Mouse (Mus musculus) stomach, embryonic 15.5 days (tissue): ENCODE data around the gene Dach2. TPM values are rescaled to one million over a fixed set of nuclear protein-coding genes. Genes with fewer than 3 reads are reported as not detected.

Experiments
- ATAC-seq: fragments of 200-750 bp; cut with Nextera tagmentation; 2 replicates; pipeline ENCODE4 v1.8.0; 2017; ENCODE audit warnings: low read depth, moderate number of reproducible peaks, moderate TSS enrichment; ENCODE audit not compliant: insufficient read depth, low FRiP score
- H3K27ac ChIP-seq: fragments of 300-500 bp; sonication (generic); 2 replicates; pipeline ENCODE4 v1.5.1; 2015; ENCODE audit warnings: mild to moderate bottlenecking, inconsistent platforms
- H3K27me3 ChIP-seq: fragments of 300-500 bp; sonication (generic); replicated peaks from 2 replicates; pipeline ENCODE4 v1.6.1; 2015; ENCODE audit warnings: inconsistent platforms
- H3K36me3 ChIP-seq: fragments of 300-500 bp; sonication (generic); 2 replicates; pipeline ENCODE4 v1.6.1; 2015; ENCODE audit warnings: inconsistent platforms
- H3K4me1 ChIP-seq: fragments of 300-500 bp; sonication (generic); 2 replicates; pipeline ENCODE4 v1.6.1; 2015; ENCODE audit warnings: inconsistent platforms
- H3K4me2 ChIP-seq: fragments of 300-500 bp; sonication (generic); 2 replicates; pipeline ENCODE4 v1.6.1; 2015; ENCODE audit warnings: mild to moderate bottlenecking, inconsistent platforms
- H3K4me3 ChIP-seq: fragments of 300-500 bp; sonication (generic); replicated peaks from 2 replicates; pipeline ENCODE4 v1.5.1; 2015; ENCODE audit warnings: inconsistent platforms
- H3K9ac ChIP-seq: fragments of 300-500 bp; sonication (generic); 2 replicates; pipeline ENCODE4 v1.6.1; 2015; ENCODE audit warnings: inconsistent platforms
- H3K9me3 ChIP-seq: fragments of 300-500 bp; sonication (generic); 2 replicates; pipeline ENCODE4 v1.6.1; 2016; ENCODE audit warnings: inconsistent platforms
- WGBS: fragments of 180-500 bp; shearing (Covaris S2); methylation state at CpG from one replicate; pipeline ENCODE4 v1.1.7; 2015; 5-methylcytosine and 5-hydroxymethylcytosine counted together
- polyA plus RNA-seq: library from polyadenylated mRNA; unstranded; fragments of >200 nt; fragmentation: Nextera tagmentation; extraction: Ambion mirVana; gene quantifications from 2 replicates; pipeline ENCODE4 v1.2.1, GENCODE M21; 2015

The Dach2 gene
- polyA plus RNA-seq, 1 experiment from 2014 or later, result 2.4 TPM

GRCm38 (mm10) chrX:113687163-113687562, 389.9 kb downstream of the Dach2 start:
- no peak overlapping the region for H3K4me2 ChIP-seq
- H3K4me3 ChIP-seq, result no peak overlapping the region
- no peaks in the 10 kb centered on the region for H3K4me1 ChIP-seq
- no peak overlapping the region for H3K27ac ChIP-seq
- no peak overlapping the region for H3K9ac ChIP-seq
- ATAC-seq, result no peak
- no peaks in the 10 kb centered on the region for H3K36me3 ChIP-seq
- 52% methylated on average over 2 of the region's 2 CpGs for WGBS
- no peaks in the 10 kb centered on the region for H3K27me3 ChIP-seq
- no peaks in the 10 kb centered on the region for H3K9me3 ChIP-seq

DNA sequence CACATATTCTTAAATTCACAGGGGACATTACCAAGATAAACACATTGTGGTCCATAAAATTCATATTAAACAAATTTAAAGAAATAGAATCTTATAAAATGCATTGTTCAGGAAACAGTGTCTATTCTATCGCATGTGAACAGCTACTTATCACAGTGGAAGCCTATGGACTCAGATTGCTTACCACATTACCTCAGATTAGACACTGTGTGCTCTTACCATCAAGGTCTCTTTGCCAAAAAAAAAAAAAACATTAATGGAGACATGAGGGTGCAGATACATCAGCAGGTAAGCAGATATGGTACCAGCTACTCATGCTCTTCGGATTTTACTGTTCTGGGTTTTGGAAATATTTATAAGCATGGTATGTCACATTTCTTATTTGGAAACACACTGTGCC, 415.1 kb downstream of the Dach2 start:
- no peak overlapping the region for H3K4me3 ChIP-seq
- no peak overlapping the region for H3K9ac ChIP-seq
- no peak overlapping the region for H3K27ac ChIP-seq
- H3K4me1 ChIP-seq, result no peaks in the 10 kb centered on the region
- no peaks in the 10 kb centered on the region for H3K27me3 ChIP-seq
- no peaks in the 10 kb centered on the region for H3K9me3 ChIP-seq
- no peaks in the 10 kb centered on the region for H3K36me3 ChIP-seq
- no peak overlapping the region for H3K4me2 ChIP-seq
- ATAC-seq, result no peak
- 78% methylated on average over 2 of the region's 2 CpGs for WGBS

DNA sequence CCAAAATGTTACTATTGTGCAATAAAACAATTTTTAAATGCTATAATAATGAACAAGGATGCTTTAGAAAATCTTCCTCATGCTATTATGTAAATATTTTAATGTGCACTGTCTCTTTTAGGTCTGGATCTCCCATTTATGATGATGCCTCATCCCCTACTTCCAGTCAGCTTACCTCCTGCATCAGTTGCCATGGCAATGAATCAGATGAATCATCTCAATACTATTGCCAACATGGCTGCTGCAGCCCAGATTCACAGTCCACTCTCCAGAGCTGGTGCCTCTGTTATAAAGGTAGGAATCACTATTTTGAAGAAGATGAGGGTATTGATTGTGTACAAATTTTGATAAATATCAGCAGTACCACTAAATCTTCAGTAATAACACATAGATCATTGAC, 426.8 kb downstream of the Dach2 start:
- no peak overlapping the region for H3K9ac ChIP-seq
- ATAC-seq, result no peak

DNA sequence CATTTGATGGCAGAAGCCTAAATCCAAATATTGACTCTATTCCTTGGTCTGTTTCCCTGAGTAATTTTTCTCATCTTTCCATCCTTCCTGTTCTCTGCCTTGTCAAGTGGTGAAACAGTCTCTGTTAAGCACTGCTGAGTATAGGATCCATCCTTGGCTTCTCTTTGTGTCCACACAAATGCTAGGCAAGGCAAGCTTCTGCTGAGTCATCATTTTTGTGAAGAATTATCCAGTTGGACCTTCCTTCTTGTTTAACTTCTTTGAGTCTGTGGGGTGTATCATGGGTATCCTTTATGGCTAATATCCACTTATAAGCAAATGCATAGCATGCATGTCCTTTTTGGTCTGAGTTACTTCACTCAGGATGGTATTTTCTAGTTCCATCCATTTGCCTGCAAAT, 449.8 kb downstream of the Dach2 start:
- Histone ChIP-seq H3K4me1 (no peaks in the 10 kb centered on the region), H3K27ac (no peak overlapping the region), H3K4me3 (no peak overlapping the region), H3K9ac (no peak overlapping the region), H3K9me3 (no peaks in the 10 kb centered on the region), H3K27me3 (no peaks in the 10 kb centered on the region), H3K36me3 (no peaks in the 10 kb centered on the region), H3K4me2 (no peak overlapping the region)
- ATAC-seq, result no peak

More for the DNA sequence above, 426.8 kb downstream of the Dach2 start:
- Histone ChIP-seq H3K4me2 (no peak overlapping the region), H3K27me3 (no peaks in the 10 kb centered on the region), H3K36me3 (no peaks in the 10 kb centered on the region), H3K9me3 (no peaks in the 10 kb centered on the region), H3K4me3 (no peak overlapping the region), H3K27ac (no peak overlapping the region), H3K4me1 (no peaks in the 10 kb centered on the region)

DNA sequence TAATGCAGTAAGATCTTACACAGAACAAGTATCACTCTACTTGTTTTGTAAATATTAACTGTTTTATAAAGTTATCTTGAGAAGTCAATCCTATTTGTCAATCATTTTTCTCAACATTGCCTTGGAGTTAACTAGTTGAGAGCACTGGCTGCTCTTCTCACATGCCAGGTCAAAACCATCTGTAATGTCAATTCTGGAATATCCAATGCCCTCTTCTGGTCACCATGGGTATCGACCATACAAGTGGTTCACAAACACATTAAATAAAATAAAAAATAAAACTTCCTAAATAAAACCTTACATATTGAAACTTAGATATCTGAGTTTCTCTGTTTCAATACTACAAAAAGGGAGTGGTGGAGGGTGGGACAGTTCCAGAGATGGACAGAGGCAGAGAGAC, 495.0 kb downstream of the Dach2 start:
- no peaks in the 10 kb centered on the region for H3K27me3 ChIP-seq
- WGBS, result 27% methylated on average over 1 of the region's 1 CpGs
- H3K4me3 ChIP-seq, result no peak overlapping the region
- H3K36me3 ChIP-seq, result no peaks in the 10 kb centered on the region
- no peak overlapping the region for H3K27ac ChIP-seq
- no peak overlapping the region for H3K4me2 ChIP-seq
- H3K4me1 ChIP-seq, result no peaks in the 10 kb centered on the region
- H3K9me3 ChIP-seq, result no peaks in the 10 kb centered on the region
- ATAC-seq, result no peak
- H3K9ac ChIP-seq, result no peak overlapping the region

DNA sequence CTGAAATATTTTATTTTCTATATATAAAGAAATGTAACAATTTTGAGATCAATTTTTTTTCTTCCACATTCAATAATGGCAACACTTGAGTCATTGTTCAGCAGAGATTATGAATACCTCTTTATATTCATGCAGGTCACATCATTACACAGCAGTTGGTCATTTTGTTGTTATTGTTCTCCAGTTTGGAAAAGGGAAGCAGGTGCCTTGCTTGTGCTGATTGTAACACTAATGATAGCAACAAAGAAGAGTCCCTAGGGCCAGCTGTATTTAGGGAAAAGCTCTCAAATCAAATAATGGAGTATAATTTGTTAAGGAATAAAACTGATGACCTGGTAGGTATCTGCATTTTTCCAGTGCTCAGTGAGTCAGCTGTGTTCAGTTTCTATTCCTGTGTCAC, 513.1 kb downstream of the Dach2 start:
- ATAC-seq, result no peak
- no peak overlapping the region for H3K4me2 ChIP-seq
- no peaks in the 10 kb centered on the region for H3K27me3 ChIP-seq
- H3K4me1 ChIP-seq, result no peaks in the 10 kb centered on the region
- H3K27ac ChIP-seq, result no peak overlapping the region
- H3K9me3 ChIP-seq, result no peaks in the 10 kb centered on the region
- no peaks in the 10 kb centered on the region for H3K36me3 ChIP-seq
- H3K4me3 ChIP-seq, result no peak overlapping the region
- H3K9ac ChIP-seq, result no peak overlapping the region

DNA sequence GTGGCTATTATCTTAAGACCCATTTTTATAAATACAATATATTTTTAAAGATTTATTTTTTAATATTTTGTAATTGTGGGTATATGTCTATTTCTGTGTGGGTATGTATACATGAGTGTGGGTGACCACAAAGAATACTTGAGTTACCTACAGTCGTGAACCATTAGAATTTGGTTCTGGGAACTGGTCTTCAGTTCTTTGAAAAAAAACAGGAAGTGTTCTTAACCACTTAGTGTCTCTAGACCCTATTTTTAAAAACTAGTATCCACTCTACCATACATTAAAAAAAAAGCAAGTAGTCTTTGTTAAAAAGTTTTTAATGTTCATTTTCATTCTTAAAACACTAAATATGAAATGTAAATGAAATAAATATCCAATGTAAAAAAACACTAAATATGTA, 529.5 kb downstream of the Dach2 start:
- Histone ChIP-seq H3K27ac (no peak overlapping the region), H3K4me2 (no peak overlapping the region), H3K9me3 (no peaks in the 10 kb centered on the region), H3K36me3 (no peaks in the 10 kb centered on the region), H3K4me3 (no peak overlapping the region), H3K4me1 (no peaks in the 10 kb centered on the region), H3K9ac (no peak overlapping the region), H3K27me3 (no peaks in the 10 kb centered on the region)
- WGBS, result 61% methylated on average over 1 of the region's 1 CpGs
- no peak for ATAC-seq

DNA sequence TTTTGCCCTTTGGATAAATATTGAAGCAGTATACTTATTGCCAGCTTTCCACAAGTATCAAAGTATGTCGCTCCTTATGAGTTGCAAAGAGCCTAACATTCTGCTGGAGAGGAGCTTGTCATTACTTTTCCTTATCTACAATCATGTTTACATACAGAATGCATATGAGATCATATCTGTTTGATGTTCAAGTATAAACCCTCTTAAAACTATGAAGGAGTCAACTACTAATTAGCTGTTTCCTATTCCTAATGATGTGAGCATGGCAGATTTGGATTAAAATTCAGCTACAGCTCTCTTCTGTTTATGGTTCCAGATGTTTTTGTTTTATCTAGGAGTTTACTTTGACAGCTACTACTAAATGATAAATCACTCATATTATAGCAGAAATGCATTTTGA, 535.8 kb downstream of the Dach2 start:
- whole genome bisulfite sequencing, result 83% methylated on average over 1 of the region's 1 CpGs
- no peak overlapping the region for H3K27ac ChIP-seq
- no peak overlapping the region for H3K4me2 ChIP-seq
- H3K27me3 ChIP-seq, result no peaks in the 10 kb centered on the region
- no peak overlapping the region for H3K9ac ChIP-seq
- no peak overlapping the region for H3K4me3 ChIP-seq
- no peaks in the 10 kb centered on the region for H3K4me1 ChIP-seq
- H3K36me3 ChIP-seq, result no peaks in the 10 kb centered on the region
- no peaks in the 10 kb centered on the region for H3K9me3 ChIP-seq
- no peak for ATAC-seq

GRCm38 (mm10) chrX:113867835-113868495, 570.7 kb downstream of the Dach2 start:
- H3K36me3 ChIP-seq, result no peaks in the 10 kb centered on the region
- H3K4me1 ChIP-seq, result no peaks in the 10 kb centered on the region
- no peaks in the 10 kb centered on the region for H3K27me3 ChIP-seq
- ATAC-seq, result no peak
- H3K4me3 ChIP-seq, result no peak overlapping the region
- H3K9me3 ChIP-seq, result no peaks in the 10 kb centered on the region
- H3K4me2 ChIP-seq, result no peak overlapping the region
- no peak overlapping the region for H3K9ac ChIP-seq
- no peak overlapping the region for H3K27ac ChIP-seq
- WGBS, result 55% methylated on average over 2 of the region's 2 CpGs

Other genes starting within 250 kb of the Dach2 start
- gene Chm, start 112.0 kb upstream of the Dach2 start, polyA plus RNA-seq, result 10.4 and 12.1 TPM in 2 replicates